Mouse (Mus musculus) intestine, embryonic 14.5 days (tissue): Measurements from ENCODE around the gene Aox3. TPM values are rescaled to one million over a fixed set of nuclear protein-coding genes. Genes with fewer than 3 reads are reported as not detected.

Source experiments
- ATAC-seq: fragments of 200-750 bp; cut with Nextera tagmentation; replicated peaks from 2 replicates; pipeline ENCODE4 v1.8.0; 2017; ENCODE audit warnings: low read depth, moderate number of reproducible peaks, moderate TSS enrichment, moderate library complexity; ENCODE audit not compliant: low FRiP score, low TSS enrichment
- DNase-seq: peaks from one replicate; pipeline ENCODE4 v3.0.0-alpha.2; 2018; ENCODE audit warnings: low spot score
- H3K27ac ChIP-seq: fragments of 300-500 bp; sonication (generic); 2 replicates; pipeline ENCODE4 v1.5.1; 2014; ENCODE audit warnings: low read depth, mild to moderate bottlenecking, control low read depth
- H3K27me3 ChIP-seq: fragments of 300-500 bp; sonication (generic); replicated peaks from 2 replicates; pipeline ENCODE4 v1.6.1; 2014; ENCODE audit warnings: low read length, control low read depth; ENCODE audit not compliant: control insufficient read depth, insufficient read depth
- H3K36me3 ChIP-seq: fragments of 300-500 bp; sonication (generic); 2 replicates; pipeline ENCODE4 v1.6.1; 2014; ENCODE audit warnings: low read length, control low read depth; ENCODE audit not compliant: control insufficient read depth, insufficient read depth
- H3K4me1 ChIP-seq: fragments of 300-500 bp; sonication (generic); replicated peaks from 2 replicates; pipeline ENCODE4 v1.6.1; 2014; ENCODE audit warnings: low read length, control low read depth, mixed read lengths; ENCODE audit not compliant: control insufficient read depth, insufficient read depth
- H3K4me2 ChIP-seq: fragments of 300-500 bp; sonication (generic); 2 replicates; pipeline ENCODE4 v1.6.1; 2014; ENCODE audit warnings: low read length
- H3K4me3 ChIP-seq: fragments of 300-500 bp; sonication (generic); 2 replicates; pipeline ENCODE4 v1.5.1; 2014; ENCODE audit warnings: low read depth, low read length, control low read depth, mixed read lengths
- H3K9ac ChIP-seq: fragments of 300-500 bp; sonication (generic); 2 replicates; pipeline ENCODE4 v1.6.1; 2014; ENCODE audit warnings: mild to moderate bottlenecking, low read length
- H3K9me3 ChIP-seq: fragments of 300-500 bp; sonication (generic); 2 replicates; pipeline ENCODE4 v1.6.1; 2016; ENCODE audit warnings: low read length, control low read depth; ENCODE audit not compliant: control insufficient read depth
- WGBS: fragments of 180-500 bp; shearing (Covaris S2); extraction: QIAGEN DNeasy Blood & Tissue Kit; methylation state at CpG from one replicate; pipeline ENCODE4 v1.1.7; 2014; 5-methylcytosine and 5-hydroxymethylcytosine counted together
- polyA plus RNA-seq: library from polyadenylated mRNA; unstranded; fragments of >200 nt; fragmentation: Nextera tagmentation; extraction: Ambion mirVana; gene quantifications from 2 replicates; pipeline ENCODE4 v1.2.1, GENCODE M21; 2014

Aox3 gene
- polyA plus RNA-seq, 1 experiment from 2014 or later = 0.42 TPM

DNA sequence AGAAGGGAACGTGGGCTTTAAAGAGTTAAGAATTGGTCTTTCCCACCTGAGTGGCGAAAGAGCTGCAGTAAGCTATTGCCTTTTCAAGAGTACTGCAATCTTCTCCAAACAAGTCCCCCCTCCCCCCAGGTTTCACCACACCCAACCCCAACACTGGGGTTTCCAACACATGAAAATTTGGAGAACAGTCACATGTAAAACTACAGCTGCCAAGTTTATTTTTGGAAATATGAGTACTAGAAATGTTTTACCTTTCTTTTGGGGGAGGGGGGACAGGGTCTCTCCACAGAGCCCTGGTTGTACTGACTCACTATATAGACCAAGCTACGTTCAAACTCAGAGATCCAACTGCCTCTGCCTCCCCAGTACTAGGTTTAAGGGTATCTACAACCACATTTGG is 82.1 kb downstream of the Aox3 start:
- ATAC-seq = no peak

GRCm38 (mm10) chr1:58195541-58195940 is 82.6 kb downstream of the Aox3 start:
- Histone ChIP-seq H3K4me1 (no peaks in the 10 kb centered on the region; the same call in 1 of the 2 replicates), H3K36me3 (no peaks in the 10 kb centered on the region), H3K27ac (no peak overlapping the region), H3K4me2 (peak overlapping the region; percentile 29; the same call in 1 of the 2 replicates), H3K9me3 (no peaks in the 10 kb centered on the region), H3K27me3 (no peaks in the 10 kb centered on the region), H3K9ac (no peak overlapping the region), H3K4me3 (no peak overlapping the region)
- ATAC-seq (no peak), DNase-seq (no peak)
- WGBS = 14% methylated on average over 10 of the region's 10 CpGs

More for the DNA sequence above, 82.1 kb downstream of the Aox3 start:
- no peak for DNase-seq
- 70% methylated on average over 3 of the region's 3 CpGs for WGBS
- H3K27ac ChIP-seq = no peak overlapping the region
- no peaks in the 10 kb centered on the region for H3K27me3 ChIP-seq
- H3K4me2 ChIP-seq = 0 out of 2 replicates have a peak overlapping the region, but pooled peaks have one; percentile 29
- H3K36me3 ChIP-seq = no peaks in the 10 kb centered on the region
- no peak overlapping the region for H3K4me3 ChIP-seq
- no peaks in the 10 kb centered on the region; the same call in 1 of the 2 replicates for H3K4me1 ChIP-seq
- no peak overlapping the region for H3K9ac ChIP-seq
- no peaks in the 10 kb centered on the region for H3K9me3 ChIP-seq

- Histone ChIP-seq H3K4me1 (no peaks in the 10 kb centered on the region; the same call in 1 of the 2 replicates), H3K4me3 (no peak overlapping the region), H3K36me3 (no peaks in the 10 kb centered on the region), H3K27me3 (no peaks in the 10 kb centered on the region), H3K9ac (no peak overlapping the region), H3K9me3 (no peaks in the 10 kb centered on the region), H3K4me2 (no peak overlapping the region), H3K27ac (no peak overlapping the region)
- 48% methylated on average over 9 of the region's 9 CpGs for WGBS
- DNase-seq (no peak), ATAC-seq (no peak)
Measured at GRCm38 (mm10) chr1:58197023-58197422, 84.1 kb downstream of the Aox3 start.

GRCm38 (mm10) chr1:58198386-58198785 is 85.5 kb downstream of the Aox3 start:
- Histone ChIP-seq H3K9me3 (no peaks in the 10 kb centered on the region), H3K9ac (no peak overlapping the region)
- 62% methylated on average over 4 of the region's 4 CpGs for WGBS

GRCm38 (mm10) chr1:58210203-58210602 is 97.3 kb downstream of the Aox3 start, which contains the start of gene Aox4:
Gene Aox4 (plus strand): TSS chr1:58210397.
- Histone ChIP-seq H3K4me3 (no peak within 1 kb of the TSS), H3K36me3 (no peaks in the 10 kb centered on the region), H3K4me2 (no peak within 1 kb of the TSS), H3K9me3 (no peaks in the 10 kb centered on the region), H3K27me3 (no peaks in the 10 kb centered on the region), H3K9ac (no peak within 1 kb of the TSS), H3K4me1 (no peaks in the 10 kb centered on the region), H3K27ac (no peak within 1 kb of the TSS)
- DNase-seq (no peak), ATAC-seq (no peak)
- 73% methylated on average over 17 of the region's 17 CpGs for WGBS

More at GRCm38 (mm10) chr1:58198386-58198785, 85.5 kb downstream of the Aox3 start:
- H3K27ac ChIP-seq = no peak overlapping the region
- ATAC-seq (no peak), DNase-seq (no peak)
- H3K36me3 ChIP-seq = no peaks in the 10 kb centered on the region
- H3K4me3 ChIP-seq = no peak overlapping the region
- no peak overlapping the region for H3K4me2 ChIP-seq
- no peaks in the 10 kb centered on the region for H3K27me3 ChIP-seq
- H3K4me1 ChIP-seq = no peaks in the 10 kb centered on the region; the same call in 1 of the 2 replicates

DNA sequence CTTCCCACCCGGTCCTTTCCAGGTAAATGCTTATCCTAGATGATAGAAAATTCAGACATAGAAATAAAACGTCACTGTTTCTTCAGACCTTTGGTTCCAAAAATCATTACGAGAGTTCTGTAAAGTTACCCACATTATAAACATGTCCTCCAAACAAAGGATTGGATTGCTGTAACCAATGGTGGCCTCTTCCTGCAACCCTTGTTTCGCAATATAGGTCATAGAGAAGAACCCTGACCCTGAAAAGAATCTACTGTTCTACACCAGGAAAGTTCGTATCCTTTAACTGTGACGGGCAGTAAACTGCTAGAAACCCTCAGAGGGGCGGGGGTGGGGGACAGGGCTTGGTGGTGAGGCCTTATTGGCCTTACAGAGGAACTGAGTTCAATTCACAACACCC is 99.9 kb downstream of the Aox3 start:
- ATAC-seq (no peak), DNase-seq (no peak)
- Histone ChIP-seq H3K4me3 (no peak overlapping the region), H3K4me2 (no peak overlapping the region), H3K36me3 (no peaks in the 10 kb centered on the region), H3K9me3 (no peaks in the 10 kb centered on the region), H3K4me1 (no peaks in the 10 kb centered on the region), H3K27me3 (no peaks in the 10 kb centered on the region), H3K27ac (no peak overlapping the region), H3K9ac (no peak overlapping the region)
- WGBS = 81% methylated on average over 7 of the region's 7 CpGs

DNA sequence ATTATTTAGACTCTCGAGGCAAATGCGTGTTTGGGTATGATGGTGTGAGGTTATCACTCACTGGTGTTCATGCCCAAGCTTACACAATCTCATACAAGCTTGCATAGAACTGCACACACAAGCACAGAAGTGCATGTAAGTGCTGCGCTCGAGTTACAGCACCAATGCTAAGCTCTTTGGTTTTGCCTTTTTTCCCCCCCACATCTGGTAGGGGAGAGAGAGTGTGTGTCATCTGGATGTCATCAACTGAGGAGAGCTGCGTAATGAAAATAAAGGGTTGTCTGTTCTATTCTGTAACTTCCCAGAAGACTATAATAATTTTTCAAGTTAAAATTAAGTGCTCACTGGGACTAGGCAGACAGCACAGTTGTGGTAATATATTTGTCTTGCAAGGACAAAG is 100.9 kb downstream of the Aox3 start:
- no peak overlapping the region for H3K4me2 ChIP-seq
- no peak overlapping the region for H3K4me3 ChIP-seq
- no peak for DNase-seq
- no peaks in the 10 kb centered on the region for H3K9me3 ChIP-seq
- H3K27ac ChIP-seq = no peak overlapping the region
- H3K36me3 ChIP-seq = no peaks in the 10 kb centered on the region
- H3K9ac ChIP-seq = no peak overlapping the region
- no peaks in the 10 kb centered on the region for H3K4me1 ChIP-seq
- no peaks in the 10 kb centered on the region for H3K27me3 ChIP-seq
- no peak for ATAC-seq
- WGBS = 64% methylated on average over 5 of the region's 5 CpGs

GRCm38 (mm10) chr1:58215353-58215752 is 102.4 kb downstream of the Aox3 start:
- Histone ChIP-seq H3K27me3 (no peaks in the 10 kb centered on the region), H3K4me1 (no peaks in the 10 kb centered on the region), H3K4me2 (no peak overlapping the region), H3K36me3 (no peaks in the 10 kb centered on the region), H3K9me3 (no peaks in the 10 kb centered on the region), H3K4me3 (no peak overlapping the region), H3K9ac (no peak overlapping the region), H3K27ac (no peak overlapping the region)
- ATAC-seq (no peak), DNase-seq (no peak)
- WGBS = 90% methylated on average over 4 of the region's 4 CpGs

GRCm38 (mm10) chr1:58215956-58216532 is 103.1 kb downstream of the Aox3 start:
- Histone ChIP-seq H3K9ac (no peak overlapping the region), H3K4me2 (no peak overlapping the region), H3K27ac (no peak overlapping the region), H3K27me3 (no peaks in the 10 kb centered on the region), H3K4me3 (no peak overlapping the region), H3K9me3 (no peaks in the 10 kb centered on the region), H3K36me3 (no peaks in the 10 kb centered on the region), H3K4me1 (no peaks in the 10 kb centered on the region)
- ATAC-seq (no peak), DNase-seq (no peak)
- 85% methylated on average over 7 of the region's 7 CpGs for WGBS
